Mouse (Mus musculus): Measurements from ENCODE around the gene Exoc3l4. TPM values are rescaled to one million over a fixed set of nuclear protein-coding genes. Genes with fewer than 3 reads are reported as not detected.

Gene Exoc3l4
- total and polyA plus RNA-seq, 2 experiments from 2014 or later, result 1.7 to 3.3 TPM

GRCm38 (mm10) chr12:111430049-111430867 is 13.4 kb downstream of the Exoc3l4 start:
- 18% methylated on average over 27 of the region's 27 CpGs for WGBS
- ATAC-seq (ENCODE audit: low FRiP score) (no peak), DNase-seq (ENCODE audit: low spot score) (no peak)
- no peak for TF ChIP-seq CTCF (IDR thresholded peaks at IDR 0.05)
- H3K27ac ChIP-seq (ENCODE audit: low read depth, low read length), result no peak overlapping the region
- H3K4me1 ChIP-seq (ENCODE audit: insufficient read depth, low read length), result peaks cover 12% of the 10 kb centered on the region
- peaks cover 28% of the 10 kb centered on the region for H3K27me3 ChIP-seq (ENCODE audit: insufficient read depth, low read length)
- H3K36me3 ChIP-seq (ENCODE audit: insufficient read depth, low read length), result no peaks in the 10 kb centered on the region
- H3K9ac ChIP-seq (replicated peaks; ENCODE audit: low read length, poor library complexity, severe bottlenecking), result 0 out of 2 replicates have a peak overlapping the region, but pooled peaks have one; percentile 4
- H3K9me3 ChIP-seq (ENCODE audit: low read length), result no peaks in the 10 kb centered on the region
- H3K4me2 ChIP-seq (ENCODE audit: low read depth, low read length, poor library complexity, severe bottlenecking), result peak overlapping the region; percentile 59
- H3K4me3 ChIP-seq (ENCODE audit: low read depth, low read length), result peak overlapping the region; percentile 33; the same call in 1 of the 2 replicates

GRCm38 (mm10) chr12:111430868-111431817 is 14.3 kb downstream of the Exoc3l4 start:
- no peak for TF ChIP-seq CTCF (IDR thresholded peaks at IDR 0.05)
- no peaks in the 10 kb centered on the region for H3K9me3 ChIP-seq (ENCODE audit: low read length)
- H3K27ac ChIP-seq (ENCODE audit: low read depth, low read length), result no peak overlapping the region
- H3K36me3 ChIP-seq (ENCODE audit: insufficient read depth, low read length), result no peaks in the 10 kb centered on the region
- peaks cover 21% of the 10 kb centered on the region for H3K27me3 ChIP-seq (ENCODE audit: insufficient read depth, low read length)
- no peak overlapping the region for H3K4me2 ChIP-seq (ENCODE audit: low read depth, low read length, poor library complexity, severe bottlenecking)
- 34% methylated on average over 14 of the region's 14 CpGs for WGBS
- H3K4me1 ChIP-seq (ENCODE audit: insufficient read depth, low read length), result peaks cover 12% of the 10 kb centered on the region
- no peak overlapping the region for H3K4me3 ChIP-seq (ENCODE audit: low read depth, low read length)
- no peak for DNase-seq (ENCODE audit: low spot score)
- 0 out of 2 replicates have a peak overlapping the region, but pooled peaks have one; percentile 4 for H3K9ac ChIP-seq (replicated peaks; ENCODE audit: low read length, poor library complexity, severe bottlenecking)
- no peak for ATAC-seq (ENCODE audit: low FRiP score)

GRCm38 (mm10) chr12:111432097-111432496 is 15.3 kb downstream of the Exoc3l4 start:
- H3K4me1 ChIP-seq (ENCODE audit: insufficient read depth, low read length), result peaks cover 12% of the 10 kb centered on the region
- H3K4me2 ChIP-seq (ENCODE audit: low read depth, low read length, poor library complexity, severe bottlenecking), result no peak overlapping the region
- TF ChIP-seq CTCF (IDR thresholded peaks at IDR 0.05), result no peak
- WGBS, result 48% methylated on average over 4 of the region's 4 CpGs
- H3K9ac ChIP-seq (replicated peaks; ENCODE audit: low read length, poor library complexity, severe bottlenecking), result no peak overlapping the region
- no peak overlapping the region for H3K4me3 ChIP-seq (ENCODE audit: low read depth, low read length)
- no peak overlapping the region for H3K27ac ChIP-seq (ENCODE audit: low read depth, low read length)
- ATAC-seq (ENCODE audit: low FRiP score) (no peak), DNase-seq (ENCODE audit: low spot score) (no peak)
- H3K36me3 ChIP-seq (ENCODE audit: insufficient read depth, low read length), result no peaks in the 10 kb centered on the region
- peaks cover 21% of the 10 kb centered on the region for H3K27me3 ChIP-seq (ENCODE audit: insufficient read depth, low read length)
- H3K9me3 ChIP-seq (ENCODE audit: low read length), result no peaks in the 10 kb centered on the region

GRCm38 (mm10) chr12:111432751-111433331 is 16.0 kb downstream of the Exoc3l4 start:
- H3K4me3 ChIP-seq (ENCODE audit: low read depth, low read length), result no peak overlapping the region
- DNase-seq (ENCODE audit: low spot score), result no peak
- no peak for ATAC-seq (ENCODE audit: low FRiP score)
- H3K36me3 ChIP-seq (ENCODE audit: insufficient read depth, low read length), result no peaks in the 10 kb centered on the region
- peaks cover 20% of the 10 kb centered on the region for H3K27me3 ChIP-seq (ENCODE audit: insufficient read depth, low read length)
- WGBS, result 69% methylated on average over 4 of the region's 5 CpGs
- no peak overlapping the region for H3K9ac ChIP-seq (replicated peaks; ENCODE audit: low read length, poor library complexity, severe bottlenecking)
- H3K4me1 ChIP-seq (ENCODE audit: insufficient read depth, low read length), result peaks cover 12% of the 10 kb centered on the region
- H3K27ac ChIP-seq (ENCODE audit: low read depth, low read length), result no peak overlapping the region
- no peaks in the 10 kb centered on the region for H3K9me3 ChIP-seq (ENCODE audit: low read length)
- no peak overlapping the region for H3K4me2 ChIP-seq (ENCODE audit: low read depth, low read length, poor library complexity, severe bottlenecking)
- no peak for TF ChIP-seq CTCF (IDR thresholded peaks at IDR 0.05)

- Histone ChIP-seq H3K4me1 (ENCODE audit: insufficient read depth, low read length) (peaks cover 10% of the 10 kb centered on the region), H3K27me3 (ENCODE audit: insufficient read depth, low read length) (peaks cover 11% of the 10 kb centered on the region), H3K4me2 (ENCODE audit: low read depth, low read length, poor library complexity, severe bottlenecking) (peak overlapping the region; percentile 29; the same call in 1 of the 2 replicates), H3K36me3 (ENCODE audit: insufficient read depth, low read length) (no peaks in the 10 kb centered on the region), H3K9ac (replicated peaks; ENCODE audit: low read length, poor library complexity, severe bottlenecking) (no peak overlapping the region; the same call in 1 of the 2 replicates), H3K4me3 (ENCODE audit: low read depth, low read length) (no peak overlapping the region), H3K27ac (ENCODE audit: low read depth, low read length) (peak overlapping the region; percentile 84), H3K9me3 (ENCODE audit: low read length) (no peaks in the 10 kb centered on the region)
- ATAC-seq (ENCODE audit: low FRiP score) (peak; percentile 90), DNase-seq (ENCODE audit: low spot score) (peak; percentile 87)
- no peak for TF ChIP-seq CTCF (IDR thresholded peaks at IDR 0.05)
- whole genome bisulfite sequencing, result 18% methylated on average over 6 of the region's 7 CpGs
Measured at GRCm38 (mm10) chr12:111434164-111434744, 17.4 kb downstream of the Exoc3l4 start.
